Mouse (Mus musculus): ENCODE results near the gene Nbea.
A peak's percentile ranks its signal among the peaks of the same experiment; 100 is the strongest.

Gene Nbea

DNA sequence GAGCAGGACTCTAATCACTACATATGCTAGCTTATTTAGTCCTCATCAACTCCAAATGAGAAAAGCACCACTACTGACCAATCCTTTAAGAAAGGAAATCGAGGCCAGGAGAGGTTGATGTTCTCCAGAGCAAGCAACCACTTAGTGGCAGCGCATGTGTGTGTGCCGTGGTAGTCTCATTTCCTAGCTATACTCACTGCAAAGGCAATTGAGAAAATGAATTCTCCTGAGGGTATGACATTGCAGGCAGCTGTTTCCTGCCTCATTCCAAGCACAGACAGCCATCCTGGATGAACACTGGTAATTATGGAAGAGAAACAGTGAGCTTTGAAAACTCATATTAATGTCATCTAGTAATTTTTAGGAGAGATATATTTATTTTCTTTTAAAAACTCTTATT is 358.6 kb downstream of the Nbea start:
- no peak for DNase-seq

DNA sequence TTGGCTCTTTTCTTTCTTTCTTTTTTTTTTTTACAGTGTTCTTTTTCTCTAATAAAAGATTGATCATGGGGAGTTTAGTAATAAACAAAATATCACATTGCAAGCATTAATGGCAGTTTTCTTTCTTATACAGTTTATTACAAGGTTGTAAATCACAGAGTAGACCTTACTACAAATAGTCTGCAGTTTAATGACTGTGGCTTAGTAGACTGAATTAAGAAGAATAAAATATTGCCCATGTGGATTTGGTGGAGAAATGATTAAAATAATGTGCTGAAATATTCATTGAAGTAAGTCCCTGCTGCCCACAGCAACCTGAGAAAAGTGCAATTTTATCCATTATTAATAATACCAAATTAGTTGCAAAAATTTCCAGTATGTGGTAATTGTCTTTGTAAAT is 363.9 kb downstream of the Nbea start:
- no peak for DNase-seq

DNA sequence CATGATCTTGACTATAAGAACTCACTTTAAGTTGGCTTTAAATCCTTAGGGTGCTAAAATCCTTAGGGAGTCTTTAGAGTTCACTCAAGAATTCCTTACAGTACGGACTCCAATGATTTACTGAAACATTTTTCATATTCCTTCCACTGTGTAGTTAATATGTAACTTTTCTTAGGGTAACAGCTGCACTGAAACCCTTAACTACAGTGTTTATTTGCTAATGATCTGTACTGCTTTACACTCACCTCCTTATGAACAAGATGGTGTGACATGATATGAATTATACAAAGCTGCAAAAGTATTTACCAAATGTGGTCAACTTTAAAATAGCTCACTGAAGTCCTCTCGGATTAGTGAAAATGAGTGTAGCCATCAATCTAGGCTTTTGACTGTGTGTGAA is 365.4 kb downstream of the Nbea start:
- no peak for DNase-seq

DNA sequence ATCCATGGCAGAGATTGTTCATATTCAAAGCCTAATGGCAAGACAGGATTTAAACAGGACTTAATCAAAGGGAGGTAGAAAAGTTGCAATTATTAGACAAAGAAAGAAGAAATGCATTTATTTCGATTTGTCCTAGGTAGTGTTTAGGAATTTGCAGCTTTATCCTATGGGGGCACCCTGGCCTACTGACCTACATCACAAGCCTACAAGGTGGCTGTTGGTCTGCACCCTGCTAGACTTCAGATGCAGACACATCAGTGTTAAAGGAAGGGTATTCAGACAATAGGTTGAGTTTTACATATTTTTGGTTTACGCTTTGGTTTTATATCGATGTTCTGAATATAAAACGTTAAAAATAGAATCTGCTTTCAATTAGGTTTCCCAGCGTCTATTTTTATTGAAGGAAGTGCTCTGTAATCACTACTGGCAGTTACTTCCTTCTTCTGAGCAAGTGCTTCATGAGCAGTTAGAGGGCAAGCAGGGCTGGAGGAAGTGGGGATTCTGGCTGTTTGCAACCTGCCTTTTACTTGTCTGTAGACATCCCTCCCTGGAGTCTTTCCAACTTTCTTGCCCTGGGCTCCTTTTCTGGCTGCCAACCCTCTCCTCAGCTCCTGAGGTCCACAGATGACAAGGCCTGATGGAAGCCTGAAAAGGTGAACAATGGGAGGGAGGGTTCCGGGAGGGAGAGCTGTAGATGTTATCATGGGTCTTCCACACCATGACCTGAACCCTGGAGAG is 366.7 kb downstream of the Nbea start:
- DNase-seq, result peak in 1 of 2 experiments; percentile 3

DNA sequence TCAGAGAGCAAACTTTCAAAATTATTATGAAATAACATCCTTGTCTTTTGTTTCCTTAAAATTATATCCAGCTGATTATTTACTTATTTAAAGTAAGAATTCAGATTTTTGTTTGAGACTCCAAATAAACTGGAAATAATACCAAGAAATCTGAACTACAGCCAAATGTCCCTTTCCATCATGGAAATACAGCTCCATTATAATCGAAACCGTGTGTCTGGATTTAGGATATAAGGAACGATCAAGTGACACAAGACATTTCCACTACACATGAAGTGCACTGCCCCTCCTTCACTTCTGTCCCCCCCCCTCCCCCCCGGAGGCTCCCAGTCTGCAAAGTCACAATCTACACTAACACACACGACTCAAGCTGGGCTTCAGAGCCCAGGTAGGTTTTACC is 367.4 kb downstream of the Nbea start:
- DNase-seq, result no peak

DNA sequence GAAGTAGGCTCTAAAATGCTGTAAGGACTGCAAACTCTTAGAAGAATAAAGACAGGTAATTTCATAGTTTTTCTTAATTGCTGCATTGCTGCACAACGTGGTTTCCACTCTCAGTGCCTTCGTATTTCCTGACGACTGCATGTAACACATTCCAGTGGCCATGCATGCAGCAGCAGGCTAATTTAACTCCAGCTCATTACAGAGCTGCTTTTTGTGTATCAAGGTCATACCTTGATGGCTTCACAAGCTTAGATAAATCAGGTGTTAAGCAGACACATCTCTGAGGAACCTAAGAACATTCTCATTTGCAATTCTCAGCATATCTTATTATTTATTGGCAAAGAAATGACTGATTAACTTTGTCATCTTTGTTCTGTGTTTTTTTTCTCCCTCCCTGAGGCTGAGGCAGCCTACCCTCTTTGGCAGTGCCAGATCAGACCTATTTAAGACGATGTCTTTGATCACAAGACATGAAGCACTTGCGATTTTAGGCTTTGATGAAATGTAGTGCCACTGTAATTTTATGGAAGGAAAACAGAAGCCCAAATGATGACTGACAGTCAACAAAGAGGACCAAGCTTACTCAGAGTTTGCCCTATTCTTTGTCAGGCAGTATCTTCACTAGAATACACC is 368.4 kb downstream of the Nbea start:
- DNase-seq, result no peak

DNA sequence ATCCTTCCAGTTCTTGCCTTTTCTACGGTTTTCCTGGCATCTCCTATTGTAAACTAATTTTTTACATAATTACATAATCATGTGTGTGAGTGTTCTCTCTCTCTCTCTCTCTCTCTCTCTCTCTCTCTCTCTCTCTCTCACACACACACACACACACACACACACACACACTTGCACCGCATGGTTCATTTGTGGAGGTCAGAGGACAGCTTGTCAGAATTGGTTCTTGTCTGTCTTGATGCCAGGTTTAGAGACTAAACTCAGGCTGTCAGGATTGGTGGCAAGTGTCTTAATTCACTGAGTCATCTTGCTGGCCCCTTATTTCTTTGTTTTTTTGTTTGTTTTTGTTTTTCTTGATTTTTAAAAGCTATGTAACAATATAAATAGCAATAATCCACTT is 388.7 kb downstream of the Nbea start:
- DNase-seq, result no peak

DNA sequence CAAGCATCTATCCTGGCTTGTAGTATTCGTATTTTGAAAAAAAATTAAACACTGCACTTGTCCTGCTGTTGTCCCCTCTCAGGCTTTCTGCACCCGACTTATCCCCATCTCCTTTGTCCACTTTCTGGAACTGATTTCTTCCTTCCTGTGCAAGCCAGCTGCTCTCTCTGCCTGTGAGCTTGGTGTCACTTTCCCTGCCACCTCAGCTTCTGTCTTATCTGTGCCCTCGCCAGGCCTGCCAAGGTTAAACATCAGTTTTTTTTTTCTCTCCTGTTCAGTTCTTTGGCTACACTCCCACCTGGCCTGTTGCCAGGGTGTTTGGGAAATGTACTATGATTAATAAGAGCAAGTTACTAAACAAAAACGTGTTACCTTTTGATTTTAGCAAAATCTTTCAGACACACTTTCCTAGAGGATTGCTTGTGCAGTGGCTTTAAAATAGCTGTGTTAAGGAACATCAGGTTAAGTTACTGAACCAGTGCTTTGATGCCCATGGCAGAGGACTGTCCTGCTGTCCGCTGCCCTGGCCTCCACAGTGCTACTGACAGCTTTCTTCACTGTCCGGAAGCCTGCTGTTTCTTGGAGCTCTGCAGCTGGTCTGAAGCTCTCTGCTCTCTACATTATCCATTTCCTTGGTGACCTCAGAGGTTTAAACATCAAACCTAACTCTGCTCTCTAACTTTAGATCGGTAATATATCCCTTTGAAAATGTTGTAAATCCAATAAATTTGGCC is 389.5 kb downstream of the Nbea start:
- DNase-seq, result peak; percentile 38 to 49

DNA sequence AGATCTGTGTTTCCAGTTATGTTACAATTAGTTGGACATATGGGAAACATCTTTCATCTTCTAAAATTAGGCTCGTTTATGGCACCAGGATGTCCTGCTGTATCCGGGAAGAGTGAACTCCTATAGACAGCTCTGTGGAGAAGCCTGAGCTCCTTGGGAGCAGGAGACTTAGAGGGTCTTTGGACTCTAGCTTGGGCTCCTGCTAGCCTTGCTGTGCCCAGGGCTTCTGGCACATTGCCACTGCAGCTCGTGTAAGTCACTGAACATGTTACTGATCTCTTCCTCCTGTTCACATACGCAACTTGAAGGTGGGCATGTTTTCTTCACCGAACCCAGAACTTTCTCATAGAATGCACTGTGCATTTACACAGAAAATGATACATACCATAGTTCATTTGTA is 391.2 kb downstream of the Nbea start:
- no peak for DNase-seq

DNA sequence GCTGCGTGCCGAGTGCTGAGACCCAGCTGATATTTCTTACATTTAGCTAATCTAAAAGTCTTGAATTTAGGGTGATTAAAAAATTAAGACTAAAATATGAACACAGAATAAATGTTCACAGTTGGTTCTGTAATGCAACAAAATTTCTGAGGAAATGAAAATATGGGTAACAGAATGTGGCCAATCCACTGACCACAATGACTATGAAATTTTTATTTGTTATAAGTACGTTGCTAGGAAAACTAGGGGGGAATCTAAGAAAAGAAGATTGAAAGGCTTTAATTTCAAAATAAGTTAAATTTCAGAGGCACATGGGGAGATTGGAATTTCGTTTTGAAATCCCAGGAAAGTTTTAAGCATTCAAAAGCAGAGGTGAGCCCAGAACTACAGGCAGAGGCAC is 392.9 kb downstream of the Nbea start:
- DNase-seq, result no peak

DNA sequence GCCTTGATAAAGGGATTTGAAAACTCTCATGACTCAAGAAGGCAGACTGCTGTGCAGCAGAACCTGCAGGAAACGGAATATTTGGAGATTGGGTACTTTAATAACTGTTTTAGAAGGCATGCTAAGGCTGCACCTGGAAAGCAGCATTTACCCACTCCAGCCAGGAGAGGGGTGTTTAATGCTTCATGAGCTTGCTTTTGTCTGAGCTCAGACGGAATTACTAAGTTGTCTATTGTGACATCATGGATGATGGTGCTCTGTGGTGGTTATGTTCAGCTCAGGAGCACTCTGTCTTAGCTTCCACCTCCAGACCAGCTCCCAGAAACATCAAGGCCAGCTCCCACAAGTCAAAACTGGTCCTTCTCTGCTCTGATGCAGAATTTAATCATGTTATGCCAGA is 393.6 kb downstream of the Nbea start:
- DNase-seq, result no peak

DNA sequence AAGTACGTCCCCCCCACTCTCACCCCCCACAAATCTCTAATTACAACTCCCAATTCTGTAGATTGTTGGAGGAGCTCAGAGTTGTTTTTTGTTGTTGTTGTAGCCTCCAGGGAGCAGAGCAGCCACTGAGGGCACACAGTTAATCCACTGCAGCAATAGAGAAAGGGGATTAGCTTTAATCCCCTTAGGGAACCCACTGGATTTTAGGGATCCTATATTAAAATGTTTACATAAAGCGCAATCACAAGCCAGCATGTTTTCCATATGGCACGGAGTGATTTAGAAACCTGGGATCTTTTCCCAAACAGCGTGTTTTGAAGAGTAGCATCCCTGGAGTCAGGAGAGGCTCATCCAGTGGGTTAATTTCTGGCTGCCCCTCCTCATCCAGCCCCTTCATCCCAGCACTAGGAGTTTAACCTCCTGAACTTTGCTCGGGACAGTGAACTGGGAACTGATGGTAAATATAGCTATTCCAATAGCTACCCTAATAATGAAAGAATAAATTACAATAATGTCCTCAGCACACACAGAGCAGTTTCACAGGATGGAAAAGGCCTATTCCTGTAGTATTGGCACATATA is 394.8 kb downstream of the Nbea start:
- no peak for DNase-seq

DNA sequence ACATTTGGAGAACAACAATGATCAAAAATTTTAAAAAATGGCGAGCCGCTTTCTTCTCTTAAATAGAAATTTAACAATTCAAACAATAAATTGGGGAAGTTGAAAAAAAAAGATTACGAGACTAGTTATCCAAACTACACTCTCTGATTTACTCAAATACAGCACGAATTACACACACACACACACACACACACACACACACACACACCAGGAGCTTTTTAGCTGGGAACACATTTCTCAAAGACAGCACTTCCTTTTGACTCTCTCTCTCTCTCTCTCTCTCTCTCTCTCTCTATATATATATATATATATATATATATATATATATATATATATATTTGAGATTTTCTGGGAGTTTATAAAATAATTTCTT is 395.3 kb downstream of the Nbea start:
- DNase-seq, result no peak

DNA sequence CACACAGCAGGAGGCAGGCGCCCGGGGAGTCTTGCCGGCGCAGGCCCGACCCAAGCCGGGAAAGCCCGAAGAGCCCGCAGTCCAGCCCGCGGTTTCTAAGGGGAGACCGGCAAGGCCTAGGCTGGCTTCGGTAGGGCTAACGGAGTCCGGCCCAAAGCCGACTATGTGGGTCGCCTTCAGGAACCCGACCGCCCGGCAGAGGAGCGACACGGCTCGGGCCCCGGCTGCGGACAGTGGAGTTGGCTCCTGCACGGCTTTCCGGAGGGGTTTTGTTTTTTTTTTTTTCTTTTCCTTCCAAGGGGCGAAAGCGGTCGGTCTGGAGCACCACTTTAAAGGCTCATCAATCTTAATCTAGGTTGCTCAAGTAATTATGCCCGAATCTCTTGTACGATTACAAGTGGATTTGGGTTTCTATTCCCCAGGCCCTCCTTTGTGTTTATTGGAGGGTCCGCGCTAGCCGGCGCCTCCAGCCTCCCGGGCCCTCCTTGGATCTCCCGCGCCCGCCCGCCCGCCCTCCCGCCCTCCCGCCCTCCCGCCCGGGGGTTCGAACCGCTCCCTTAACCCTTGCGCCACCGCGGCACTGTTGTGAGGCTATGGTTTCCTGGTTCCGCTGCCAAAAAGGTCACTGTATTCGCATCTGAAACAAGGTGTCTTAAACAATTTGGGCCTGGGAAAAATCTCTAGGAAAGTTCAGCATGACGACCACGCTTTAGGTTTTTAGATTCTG is 395.9 kb downstream of the Nbea start:
- peak in 1 of 2 experiments; percentile 15 for DNase-seq

DNA sequence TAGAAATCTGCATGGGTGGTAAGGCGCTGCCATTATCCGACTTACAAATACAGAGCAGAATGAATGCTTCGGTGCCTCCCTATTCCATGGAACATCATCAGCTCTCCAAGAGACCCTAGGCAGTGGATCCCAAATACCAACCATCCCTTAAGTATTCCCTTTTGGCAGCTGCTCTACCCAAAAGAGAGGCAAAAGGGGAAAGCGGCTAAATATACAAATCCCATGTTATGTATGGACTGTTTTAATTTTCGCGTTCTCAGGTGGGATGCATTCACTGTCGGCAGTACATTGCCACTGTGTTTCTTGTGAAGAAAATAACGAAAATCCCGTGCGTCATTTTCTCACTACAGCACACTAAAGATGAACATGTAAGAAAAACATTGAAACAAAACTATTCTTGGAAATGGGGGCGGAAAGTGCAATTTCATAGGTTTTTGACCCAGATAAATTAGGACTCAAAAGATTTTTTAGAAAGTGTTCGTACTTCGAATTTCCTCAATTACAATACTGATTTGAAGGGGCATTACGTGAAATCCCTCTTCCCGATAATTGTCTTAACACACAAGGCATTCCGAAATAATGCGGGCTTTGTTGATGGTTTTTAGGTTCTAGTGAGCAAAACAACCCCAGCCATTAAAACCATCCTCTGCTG is 396.5 kb downstream of the Nbea start:
- no peak for DNase-seq

DNA sequence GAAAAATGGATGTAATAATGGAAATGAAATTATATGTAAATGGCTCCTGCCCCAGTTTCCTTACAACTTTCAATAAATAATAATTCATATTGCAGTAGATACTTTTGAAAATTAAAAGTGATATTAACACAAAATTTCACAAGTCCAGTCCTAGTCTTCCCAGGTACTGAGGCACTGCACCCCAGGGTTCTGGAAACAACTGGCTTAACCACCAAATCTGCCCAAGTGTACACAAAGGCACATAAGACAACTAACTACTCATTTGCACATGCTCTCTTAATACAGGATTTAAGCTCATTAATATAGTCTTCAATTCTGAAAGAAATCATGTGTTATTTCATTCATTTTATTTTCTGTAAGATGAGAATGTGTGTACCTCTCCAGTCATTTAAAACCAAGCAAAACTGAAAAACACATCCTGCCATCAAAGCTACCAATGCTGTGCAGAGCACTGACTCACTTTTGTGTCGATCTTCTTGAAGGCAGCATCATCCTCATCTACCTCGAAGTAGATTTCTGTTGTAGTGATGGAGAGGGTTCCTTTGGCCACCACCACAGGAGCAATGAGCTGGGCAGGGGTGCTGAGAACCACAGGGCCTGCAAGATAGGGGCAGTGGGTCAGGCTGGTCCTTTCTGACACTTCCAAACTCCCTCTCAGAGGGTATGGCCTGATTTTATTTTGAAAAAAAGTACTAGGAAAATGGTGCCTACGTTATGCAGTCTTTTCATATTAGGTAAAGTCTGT is 397.3 kb downstream of the Nbea start:
- DNase-seq, result no peak

DNA sequence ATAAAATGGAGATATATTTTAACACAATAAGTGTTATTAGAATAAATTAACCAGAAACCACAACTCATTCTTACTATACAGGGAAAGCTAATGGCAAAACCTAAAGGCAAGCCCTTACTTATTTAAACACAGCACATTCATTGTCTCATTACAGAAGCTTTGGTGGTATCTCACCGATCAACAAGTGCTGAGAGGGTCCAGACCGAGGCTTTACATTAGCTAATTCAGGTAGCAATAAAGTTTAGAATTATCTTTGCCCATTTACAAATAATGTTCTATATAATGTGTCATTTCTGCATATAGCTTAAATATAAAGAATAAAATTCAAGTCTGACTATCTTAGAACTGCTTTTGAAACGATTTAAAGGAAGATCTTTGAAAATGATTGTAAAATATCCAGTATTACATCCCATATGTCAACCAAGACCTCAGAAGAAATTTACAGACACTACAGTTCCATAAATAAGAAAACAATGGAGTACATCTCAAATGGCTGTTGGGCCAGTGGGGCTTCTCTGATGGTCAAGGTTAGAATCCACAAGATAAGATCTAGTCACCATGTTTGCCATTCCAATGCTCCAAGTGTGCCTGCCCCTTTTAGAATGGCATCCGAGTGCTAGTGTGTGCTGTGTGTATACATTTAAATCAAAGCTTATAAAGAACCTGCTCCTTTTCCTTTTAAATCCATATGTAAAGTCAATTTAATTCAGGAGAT is 398.1 kb downstream of the Nbea start:
- DNase-seq, result no peak

DNA sequence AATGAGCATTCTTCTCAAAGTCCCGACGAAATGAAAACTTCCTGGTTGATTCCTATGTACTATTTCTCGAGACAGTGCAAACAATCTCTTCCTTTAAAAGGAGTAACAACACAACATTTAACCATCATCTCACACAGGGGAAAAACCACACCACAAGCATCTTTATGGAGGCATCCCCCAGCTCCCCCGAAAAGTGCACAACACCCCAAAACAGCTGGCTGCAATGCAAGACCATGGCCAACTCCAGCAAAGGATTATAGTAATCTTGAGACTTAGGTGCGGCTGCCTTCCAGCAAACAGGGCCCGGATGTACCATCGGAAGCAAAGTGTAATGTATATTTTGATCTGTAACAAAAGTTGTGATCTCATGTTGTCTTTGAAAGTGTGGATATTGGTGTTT is 399.4 kb downstream of the Nbea start:
- no peak for DNase-seq

DNA sequence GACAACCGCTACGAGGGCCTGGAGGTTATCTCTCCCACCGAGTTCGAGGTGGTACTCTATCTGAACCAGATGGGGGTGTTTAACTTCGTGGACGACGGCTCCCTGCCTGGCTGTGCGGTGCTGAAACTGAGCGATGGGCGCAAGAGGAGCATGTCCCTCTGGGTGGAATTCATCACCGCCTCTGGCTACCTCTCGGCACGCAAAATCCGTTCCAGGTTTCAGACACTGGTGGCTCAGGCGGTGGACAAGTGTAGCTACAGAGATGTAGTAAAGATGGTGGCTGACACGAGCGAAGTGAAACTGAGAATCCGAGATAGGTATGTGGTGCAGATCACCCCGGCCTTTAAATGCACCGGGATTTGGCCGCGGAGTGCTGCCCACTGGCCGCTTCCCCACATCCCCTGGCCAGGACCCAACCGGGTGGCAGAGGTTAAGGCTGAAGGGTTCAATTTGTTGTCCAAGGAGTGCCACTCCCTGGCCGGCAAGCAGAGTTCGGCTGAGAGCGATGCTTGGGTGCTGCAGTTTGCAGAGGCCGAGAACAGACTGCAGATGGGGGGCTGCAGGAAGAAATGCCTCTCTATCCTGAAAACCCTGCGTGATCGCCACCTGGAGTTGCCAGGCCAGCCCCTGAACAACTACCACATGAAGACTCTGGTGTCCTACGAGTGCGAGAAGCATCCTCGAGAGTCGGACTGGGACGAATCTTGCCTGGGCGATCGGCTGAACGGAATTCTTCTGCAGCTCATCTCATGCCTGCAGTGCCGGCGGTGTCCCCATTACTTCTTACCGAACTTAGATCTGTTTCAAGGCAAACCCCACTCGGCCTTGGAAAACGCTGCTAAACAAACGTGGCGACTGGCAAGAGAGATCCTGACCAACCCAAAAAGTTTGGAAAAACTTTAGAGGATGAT is 400.1 kb downstream of the Nbea start:
- DNase-seq, result peak in 1 of 2 experiments; percentile 5

DNA sequence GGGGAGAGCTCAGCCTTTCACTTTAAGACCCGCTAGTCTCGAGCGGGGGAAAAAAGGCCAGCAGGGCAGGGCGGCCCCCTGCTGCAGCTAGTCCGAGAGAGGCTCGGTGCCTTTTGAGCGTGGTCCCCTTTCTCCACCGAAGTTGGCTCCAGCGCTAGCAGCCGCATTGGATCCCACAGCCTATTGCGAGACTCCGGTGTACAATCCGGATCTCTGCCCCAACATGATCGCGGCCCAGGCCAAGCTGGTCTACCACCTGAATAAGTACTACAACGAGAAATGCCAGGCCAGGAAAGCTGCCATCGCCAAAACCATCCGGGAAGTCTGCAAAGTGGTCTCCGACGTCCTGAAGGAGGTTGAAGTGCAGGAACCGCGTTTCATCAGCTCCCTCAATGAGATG is 400.7 kb downstream of the Nbea start:
- peak in 1 of 2 experiments; percentile 7 for DNase-seq

Measured in kidney, adult 8-10 months (tissue).